Mouse (Mus musculus) B cell, adult (primary cell): ENCODE measurements around the gene Gadd45gip1. TPM values are rescaled to one million over a fixed set of nuclear protein-coding genes. Genes with fewer than 3 reads are reported as not detected.

ENCODE experiments used
- total RNA-seq: library from RNA; stranded (reverse); gene quantifications from 4 replicates; pipeline ENCODE4 v1.2.4, GENCODE M21; 2023; ENCODE audit not compliant: inconsistent age

Gene Gadd45gip1
- total RNA-seq, result 11.4 to 12.8 TPM (median 11.7 TPM) in 4 replicates

GRCm38 (mm10) chr8:84831490-84831889 lies at the start of gene Gadd45gip1:
Gene Gadd45gip1, plus strand, starts transcription at chr8:84831522.

DNA sequence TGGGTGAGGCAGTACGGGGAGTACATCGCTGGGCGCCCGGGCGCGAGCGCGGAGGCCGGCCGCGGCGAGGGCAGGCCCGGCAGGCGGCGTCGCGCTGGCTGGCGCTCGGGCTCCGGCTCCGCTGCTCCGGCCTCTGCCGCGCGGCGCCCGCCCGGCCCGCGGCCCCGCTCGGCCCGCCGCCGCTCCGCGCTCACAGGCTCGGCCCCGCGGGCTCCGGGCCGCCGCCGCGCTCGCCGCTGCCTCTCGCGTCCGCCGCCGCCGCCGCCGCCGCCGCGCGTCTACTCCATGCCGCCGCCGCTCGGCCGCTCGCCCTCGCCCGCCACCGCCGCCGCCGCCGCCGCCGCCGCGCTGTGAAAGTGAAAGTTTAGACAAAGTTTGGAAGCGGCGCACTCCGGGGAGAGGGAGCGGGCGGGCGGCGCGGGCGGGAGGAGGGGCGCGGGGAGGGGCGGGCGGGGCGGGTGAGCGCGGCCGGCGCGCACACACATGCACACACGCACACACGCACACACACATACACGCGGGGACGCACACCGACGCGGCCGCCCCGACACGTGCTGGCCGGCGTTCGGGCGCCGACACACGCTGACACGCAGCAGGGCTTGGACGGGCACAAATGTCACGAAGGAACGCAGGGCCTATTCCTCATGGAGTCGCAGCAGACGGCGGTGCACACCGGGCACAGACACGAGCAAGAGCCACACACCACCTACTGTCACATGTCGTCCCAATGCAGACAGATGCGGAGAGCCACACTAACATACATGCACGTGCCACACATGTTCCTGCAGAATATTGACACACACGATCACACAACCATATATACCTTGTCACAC lies 31.1 kb upstream of the Gadd45gip1 start, which contains the start of gene Nfix:
TSS of gene Nfix (minus strand) at position 346 of the 833 bp plus-strand sequence.

DNA sequence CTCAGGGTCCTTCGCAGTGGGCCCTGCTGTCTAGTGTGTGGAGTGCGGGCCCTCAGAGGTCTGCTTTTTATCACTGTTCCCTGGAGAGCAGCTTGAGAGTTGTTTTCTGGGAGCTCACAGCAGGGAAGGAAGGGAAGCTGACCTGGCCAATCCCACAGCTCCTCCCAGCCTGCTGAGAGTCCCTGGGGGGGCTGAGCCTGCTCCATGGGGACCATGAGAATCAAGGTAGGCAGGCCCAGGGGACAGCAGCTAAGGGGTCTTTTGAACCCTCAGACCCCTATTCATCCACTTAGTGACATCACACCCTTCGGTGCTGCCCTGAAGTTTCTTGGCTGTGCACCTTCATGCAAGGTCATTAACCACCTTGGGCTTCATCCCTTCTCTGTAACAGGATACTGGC lies 8.6 kb upstream of the Gadd45gip1 start, which contains the start of gene Dand5:
TSS of gene Dand5 (minus strand) at position 101 of the 400 bp plus-strand sequence.

GRCm38 (mm10) chr8:84840248-84840999 lies 9.1 kb downstream of the Gadd45gip1 start, which contains the start of gene Rad23a:
Gene Rad23a, minus strand, starts transcription at chr8:84840665.

DNA sequence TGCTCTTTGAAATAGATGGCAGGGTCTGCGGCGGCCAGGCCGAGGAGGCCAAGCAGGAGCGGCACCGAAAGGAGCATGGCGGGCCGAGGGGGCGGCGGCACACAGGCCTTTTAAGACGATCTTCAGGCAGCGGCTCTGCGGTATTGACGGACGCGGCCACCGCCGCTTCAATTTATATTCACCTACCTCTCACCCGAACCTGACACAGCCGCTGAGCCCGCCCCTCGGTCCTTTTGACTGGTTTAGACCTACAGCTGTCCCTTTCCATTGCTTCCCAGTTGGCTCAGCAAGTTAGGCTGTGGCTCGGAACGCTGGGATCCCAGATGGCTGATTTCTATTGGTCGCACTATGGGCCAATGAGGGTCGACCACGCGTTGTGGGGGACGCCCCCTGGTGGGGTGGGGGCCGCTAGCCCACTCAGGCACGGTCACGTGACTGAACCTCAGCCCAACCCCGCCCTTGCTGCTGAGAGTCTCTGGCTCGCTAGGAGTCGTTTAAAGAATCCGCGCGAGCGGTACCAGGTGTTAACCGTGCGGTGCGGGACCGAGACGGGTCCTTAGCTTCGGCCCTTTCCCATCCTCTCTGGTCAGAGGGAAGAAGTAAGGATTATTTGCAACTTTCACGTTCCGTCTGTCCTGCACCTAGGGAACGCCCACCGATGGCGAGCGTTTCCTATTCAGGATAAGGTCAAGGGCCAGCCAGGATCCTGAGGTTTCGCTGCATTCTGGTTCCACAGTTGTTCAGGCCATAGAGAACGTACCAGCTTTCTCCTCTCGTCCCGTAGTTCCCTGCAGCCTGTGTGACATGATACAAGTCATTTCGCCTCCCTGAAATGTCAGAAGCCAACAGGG lies 15.6 kb downstream of the Gadd45gip1 start, which contains the start of gene Calr:
TSS of gene Calr (minus strand) at position 213 of the 851 bp plus-strand sequence.

GRCm38 (mm10) chr8:84856864-84857441 lies 25.6 kb downstream of the Gadd45gip1 start, which contains the start of gene Farsa:
Gene Farsa, plus strand, starts transcription at chr8:84856989.

GRCm38 (mm10) chr8:84871376-84872308 lies 40.3 kb downstream of the Gadd45gip1 start, which contains the start of gene Syce2:
Gene Syce2, plus strand, starts transcription at chr8:84872111.

Other genes starting within 250 kb of the Gadd45gip1 start
- 211 to 281 TPM (median 245 TPM) in 4 replicates for gene Ier2, start 168.7 kb upstream of the Gadd45gip1 start, total RNA-seq
- gene Trmt1, start 145.2 kb upstream of the Gadd45gip1 start, total RNA-seq, result 180 to 199 TPM (median 184 TPM) in 4 replicates
- gene Nacc1, start 143.7 kb upstream of the Gadd45gip1 start, total RNA-seq, result 57.6 to 63.9 TPM (median 60.3 TPM) in 4 replicates
- gene Lyl1, start 130.1 kb upstream of the Gadd45gip1 start, total RNA-seq, result 129 to 151 TPM (median 133 TPM) in 4 replicates
- not detected in 4 replicates for gene G430095P16Rik, start 108.5 kb upstream of the Gadd45gip1 start, total RNA-seq
- gene Nfix, start 31.2 kb upstream of the Gadd45gip1 start, total RNA-seq, result 1.4 to 4.3 TPM (median 2.8 TPM) in 4 replicates
- gene Dand5, start 8.7 kb upstream of the Gadd45gip1 start, total RNA-seq, result 2.2 to 3.3 TPM (median 2.8 TPM) in 4 replicates
- gene Rad23a, start 9.1 kb downstream of the Gadd45gip1 start, total RNA-seq, result 48.0 to 63.3 TPM (median 61.5 TPM) in 4 replicates
- 564 to 720 TPM (median 619 TPM) in 4 replicates for gene Calr, start 15.4 kb downstream of the Gadd45gip1 start, total RNA-seq
- gene Farsa, start 25.5 kb downstream of the Gadd45gip1 start, total RNA-seq, result 66.8 to 70.5 TPM (median 68.5 TPM) in 4 replicates
- 6.1 to 11.9 TPM (median 9.0 TPM) in 4 replicates for gene Syce2, start 40.6 kb downstream of the Gadd45gip1 start, total RNA-seq
- gene Gcdh, start 62.4 kb downstream of the Gadd45gip1 start, total RNA-seq, result 18.7 to 34.4 TPM (median 31.5 TPM) in 4 replicates
- gene Klf1, start 70.4 kb downstream of the Gadd45gip1 start, total RNA-seq, result 0.32 to 0.45 TPM in 2 of 4 replicates, not detected in the others
- 67.4 to 74.5 TPM (median 72.7 TPM) in 4 replicates for gene Dnase2a, start 77.0 kb downstream of the Gadd45gip1 start, total RNA-seq
- 0.16 to 0.57 TPM (median 0.23 TPM) in 4 replicates for gene Mast1, start 105.8 kb downstream of the Gadd45gip1 start, total RNA-seq
- not detected in 4 replicates for gene Rtbdn, start 115.5 kb downstream of the Gadd45gip1 start, total RNA-seq
- gene Gm49661, start 137.9 kb downstream of the Gadd45gip1 start, total RNA-seq, result 2.0 TPM in 1 of 4 replicates, not detected in the others
- 57.4 to 60.7 TPM (median 59.6 TPM) in 4 replicates for gene Prdx2, start 138.1 kb downstream of the Gadd45gip1 start, total RNA-seq
- gene Rnaseh2a, start 138.2 kb downstream of the Gadd45gip1 start, total RNA-seq, result 30.0 to 35.5 TPM (median 33.5 TPM) in 4 replicates
- gene Junb, start 147.2 kb downstream of the Gadd45gip1 start, total RNA-seq, result 1,539 to 1,702 TPM (median 1,628 TPM) in 4 replicates
- gene Hook2, start 159.1 kb downstream of the Gadd45gip1 start, total RNA-seq, result 5.9 to 8.3 TPM (median 6.6 TPM) in 4 replicates
- 0.32 TPM in 1 of 4 replicates, not detected in the others for gene Best2, start 183.0 kb downstream of the Gadd45gip1 start, total RNA-seq
- 87.6 to 96.1 TPM (median 94.0 TPM) in 4 replicates for gene Asna1, start 193.8 kb downstream of the Gadd45gip1 start, total RNA-seq
- 205 to 226 TPM (median 223 TPM) in 4 replicates for gene Trir, start 195.3 kb downstream of the Gadd45gip1 start, total RNA-seq
- 38.8 to 49.7 TPM (median 45.7 TPM) in 4 replicates for gene Tnpo2, start 205.4 kb downstream of the Gadd45gip1 start, total RNA-seq
- 14.4 to 17.5 TPM (median 15.4 TPM) in 4 replicates for gene Fbxw9, start 228.5 kb downstream of the Gadd45gip1 start, total RNA-seq
- gene Gm5741, start 236.5 kb downstream of the Gadd45gip1 start, total RNA-seq, result 3.0 TPM in 1 of 4 replicates, not detected in the others
- 105 to 138 TPM (median 115 TPM) in 4 replicates for gene Dhps, start 240.2 kb downstream of the Gadd45gip1 start, total RNA-seq
- gene Wdr83os, start 249.2 kb downstream of the Gadd45gip1 start, total RNA-seq, result 49.2 to 55.9 TPM (median 50.9 TPM) in 4 replicates
- 12.5 to 15.1 TPM (median 13.1 TPM) in 4 replicates for gene Wdr83, start 249.8 kb downstream of the Gadd45gip1 start, total RNA-seq